Mouse (Mus musculus) adrenal gland, postnatal 36 days (tissue): ENCODE measurements at regions not wholly inside any gene's neighbourhood (a gene's known extent, or its start where the extent isn't known, plus 50 kb on each side); places are given as distances from the start of the nearest gene placed in this dataset.

Experiments
- DNase-seq, 2 experiments: peaks; one replicate each; pipeline ENCODE4 v3.0.0; 2021; ENCODE audit warnings: mixed read lengths in 1 of 2

DNA sequence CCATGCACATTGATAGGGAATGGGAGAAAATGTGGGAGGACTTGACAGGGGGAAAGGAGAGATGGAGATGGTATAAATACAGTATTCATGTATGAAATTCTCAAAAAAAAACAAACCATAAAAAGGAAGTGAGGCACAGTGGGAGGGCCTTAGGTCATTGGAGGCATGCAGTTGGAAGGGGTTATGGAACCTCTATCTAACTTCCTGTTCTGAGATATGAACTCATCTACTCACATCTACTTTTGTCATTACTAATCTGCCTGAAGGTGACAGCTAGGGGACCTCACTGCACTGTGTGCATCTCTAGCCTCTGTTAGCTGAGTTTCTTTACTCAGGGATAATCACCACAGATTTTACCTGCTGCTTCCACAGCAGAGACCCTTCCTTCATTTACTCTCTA, 366.3 kb upstream of the Prickle1 start:
- DNase-seq = no peak

DNA sequence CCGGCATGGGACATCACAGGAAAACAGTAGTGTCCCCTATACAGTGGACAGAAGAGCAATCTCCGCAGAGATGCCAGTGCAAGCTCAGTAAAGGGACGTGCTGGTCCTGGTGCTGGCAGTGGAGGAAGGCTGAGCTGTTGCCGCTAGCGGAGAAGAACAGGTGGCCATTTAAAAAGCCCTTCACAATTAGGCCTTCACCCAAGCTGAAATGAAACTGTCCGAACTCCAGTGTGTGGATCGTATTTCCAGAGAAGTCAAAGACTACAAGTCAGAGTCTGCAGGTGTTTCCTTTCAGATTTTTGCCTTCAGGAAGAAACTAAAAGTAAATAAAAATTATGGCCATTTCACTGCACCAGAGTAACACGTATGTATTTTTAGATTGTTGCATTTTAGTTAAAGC, 364.2 kb upstream of the Prickle1 start:
- DNase-seq = no peak

DNA sequence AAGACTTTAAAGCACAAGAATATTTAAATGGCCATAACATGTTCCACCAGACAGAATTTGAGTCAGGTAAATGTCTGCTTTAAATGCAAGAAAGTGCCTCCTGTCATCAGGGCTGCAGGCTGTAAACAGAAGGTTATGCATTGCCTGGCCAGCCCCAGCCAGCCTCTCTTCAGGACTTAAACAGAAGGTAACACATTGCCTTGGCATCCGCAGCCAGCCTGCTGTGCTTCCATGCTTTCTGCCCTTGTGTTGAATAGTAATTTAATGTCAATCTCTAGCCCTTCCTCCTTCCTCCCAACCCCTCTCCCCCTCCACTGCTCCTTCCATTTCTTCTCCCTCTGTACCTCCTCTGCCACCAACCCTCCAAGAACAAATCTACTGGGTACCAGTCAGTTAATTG, 362.4 kb upstream of the Prickle1 start:
- DNase-seq = no peak

DNA sequence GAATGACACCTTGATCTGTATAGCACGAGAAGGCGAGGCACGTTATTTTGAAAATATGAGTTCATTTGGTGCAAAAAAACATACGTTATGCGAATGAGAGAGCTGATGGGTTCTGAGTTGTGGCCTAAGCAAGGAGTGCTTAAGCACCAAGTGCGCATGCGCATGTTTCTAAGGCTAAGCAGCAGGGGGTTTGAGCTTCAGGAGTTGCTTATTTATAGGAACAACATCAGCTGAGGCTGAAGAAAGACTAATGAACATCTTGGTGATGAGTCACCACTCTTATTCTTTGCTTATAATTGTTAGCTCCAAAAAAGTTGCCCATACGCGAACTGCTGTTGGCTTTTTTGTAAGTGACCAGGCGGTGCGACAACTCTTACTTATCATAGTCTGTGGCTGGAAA, 361.1 kb upstream of the Prickle1 start:
- DNase-seq = no peak

DNA sequence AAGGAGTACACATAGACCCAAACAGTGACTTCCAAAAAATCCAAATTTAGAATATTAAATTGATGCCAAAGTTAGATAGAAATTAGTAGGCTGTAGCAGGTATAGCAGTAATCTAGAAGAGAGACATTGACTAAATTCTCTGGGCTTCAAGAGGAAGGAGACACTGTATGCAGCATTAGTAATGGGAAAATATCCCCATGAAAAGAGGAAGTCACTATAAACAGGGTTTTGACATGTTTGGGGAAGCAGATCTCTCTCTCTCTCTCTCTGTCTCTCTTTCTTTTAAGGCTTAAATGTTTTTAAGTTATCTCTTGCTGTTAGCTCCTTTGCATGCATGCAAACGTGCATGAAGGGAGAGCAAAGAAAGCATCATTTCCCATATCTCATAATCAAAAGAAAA, 357.9 kb upstream of the Prickle1 start:
- DNase-seq = no peak

DNA sequence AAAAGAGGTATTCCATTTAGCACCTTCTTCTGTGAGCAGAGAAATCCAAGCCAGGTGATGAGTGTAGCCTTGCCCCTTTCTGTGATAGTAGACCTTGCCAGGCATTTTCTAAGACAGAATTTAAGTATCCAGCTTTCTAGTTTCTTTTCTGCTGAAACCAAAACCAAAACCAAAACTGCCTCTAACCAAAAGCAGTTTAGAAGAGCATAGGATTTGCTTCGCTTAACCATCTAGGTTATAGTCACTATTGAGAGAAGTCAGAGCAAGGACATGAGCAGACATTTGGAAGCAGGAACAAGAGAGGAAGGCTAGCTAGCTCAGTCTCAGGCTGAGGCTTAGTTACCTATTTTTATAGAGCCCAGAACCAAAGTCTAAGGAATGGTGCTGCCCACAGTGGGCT, 354.8 kb upstream of the Prickle1 start:
- DNase-seq = no peak

DNA sequence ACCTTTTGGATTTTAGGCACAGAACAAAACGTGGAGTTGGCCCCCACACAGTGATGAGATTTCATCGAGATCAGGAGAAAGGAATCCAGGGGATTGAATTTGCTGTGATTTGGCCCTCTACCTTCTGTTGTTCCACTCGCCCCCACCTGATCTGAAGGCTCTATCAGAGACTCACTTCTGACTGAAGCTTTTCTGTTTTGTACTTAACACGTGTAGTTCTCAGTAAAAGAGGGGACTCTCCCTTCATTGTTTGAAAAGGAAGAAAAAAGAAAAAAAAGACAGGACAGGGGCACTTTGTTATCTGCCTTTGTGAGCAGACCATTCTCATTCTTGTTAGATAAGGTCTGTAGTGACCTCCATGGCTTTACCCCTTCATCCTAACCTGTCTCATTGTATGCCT, 353.2 kb upstream of the Prickle1 start:
- DNase-seq = no peak

DNA sequence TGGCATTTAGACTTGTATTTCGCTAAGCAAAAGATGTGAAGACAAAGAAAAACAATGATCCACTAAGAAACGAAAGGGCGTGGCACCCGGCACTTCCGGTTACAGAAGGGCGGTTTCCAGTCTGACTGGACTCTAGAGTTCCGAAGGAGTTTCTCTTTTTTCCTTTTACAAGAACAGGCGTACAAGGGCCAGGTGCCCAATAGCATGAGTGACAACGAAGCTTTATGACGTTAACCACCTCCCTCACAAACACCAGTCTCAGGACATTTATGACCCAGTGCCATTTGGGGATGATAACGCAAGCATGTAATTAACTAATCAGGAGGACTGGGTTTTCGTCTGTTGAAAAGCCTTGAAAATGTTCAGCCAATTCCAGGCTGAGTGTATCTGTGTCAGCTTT, 347.9 kb upstream of the Prickle1 start:
- DNase-seq = no peak

DNA sequence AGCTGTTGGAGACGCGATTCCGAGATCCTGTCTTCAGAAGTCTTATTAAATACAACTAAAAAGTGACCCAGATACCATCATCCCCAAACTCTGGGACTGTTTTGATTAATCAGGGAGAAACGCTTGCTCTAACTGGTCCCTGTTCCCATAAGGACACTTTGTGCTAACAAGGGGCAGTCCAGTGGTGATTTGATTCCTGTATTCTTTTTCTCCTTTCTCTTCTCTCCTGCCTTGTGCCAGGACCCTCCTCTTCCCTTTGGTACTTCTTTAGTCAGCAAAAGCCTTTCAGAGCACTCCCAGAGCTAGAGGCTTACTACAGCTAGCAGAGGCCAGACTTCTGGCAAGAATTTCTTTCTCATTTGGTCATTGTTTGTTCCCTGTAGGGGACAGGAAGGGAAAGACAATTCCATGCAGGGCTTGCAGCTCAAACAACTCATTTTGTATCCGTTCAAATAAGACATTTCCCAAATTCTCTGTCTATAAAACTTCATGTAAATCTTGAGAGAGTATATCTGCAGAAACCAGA, 337.3 kb upstream of the Prickle1 start:
- DNase-seq = no peak

DNA sequence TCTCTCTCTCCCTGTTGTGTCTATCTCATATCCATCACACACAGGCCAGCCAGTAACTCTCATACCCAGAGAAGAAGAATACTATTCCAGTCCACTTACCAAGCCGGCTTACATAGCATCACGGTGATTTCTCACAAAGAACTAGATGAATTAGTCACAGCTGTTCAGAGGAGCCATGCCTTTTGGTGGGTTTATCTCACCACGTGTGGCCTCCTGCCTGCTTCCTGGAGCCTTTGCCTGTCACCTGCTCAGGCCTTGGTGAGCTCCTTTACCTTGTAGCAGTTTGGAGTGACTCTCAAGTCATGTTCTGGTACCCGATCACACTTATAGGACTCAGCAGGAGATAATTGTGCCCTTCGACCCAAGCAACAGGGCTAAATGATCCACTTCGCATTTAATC, 331.2 kb upstream of the Prickle1 start:
- no peak for DNase-seq

DNA sequence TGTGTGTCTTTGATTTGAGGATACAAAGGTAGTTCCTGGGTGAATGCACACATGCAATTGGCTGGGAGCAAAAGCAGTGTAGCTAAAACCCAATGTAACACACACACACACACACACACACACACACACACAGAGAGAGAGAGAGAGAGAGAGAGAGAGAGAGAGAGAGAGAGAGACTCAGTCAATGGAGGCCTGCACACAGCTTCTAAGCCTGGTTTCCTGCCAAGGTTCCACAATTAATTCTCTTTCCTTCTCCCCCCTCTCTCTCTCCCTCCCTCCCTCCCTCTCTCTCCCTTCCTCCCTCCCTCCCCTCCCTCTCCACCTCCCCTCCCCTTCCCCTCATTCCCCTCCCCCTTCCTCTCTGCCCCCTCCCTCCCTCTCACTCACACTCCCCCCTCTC, 330.6 kb upstream of the Prickle1 start:
- no peak for DNase-seq

DNA sequence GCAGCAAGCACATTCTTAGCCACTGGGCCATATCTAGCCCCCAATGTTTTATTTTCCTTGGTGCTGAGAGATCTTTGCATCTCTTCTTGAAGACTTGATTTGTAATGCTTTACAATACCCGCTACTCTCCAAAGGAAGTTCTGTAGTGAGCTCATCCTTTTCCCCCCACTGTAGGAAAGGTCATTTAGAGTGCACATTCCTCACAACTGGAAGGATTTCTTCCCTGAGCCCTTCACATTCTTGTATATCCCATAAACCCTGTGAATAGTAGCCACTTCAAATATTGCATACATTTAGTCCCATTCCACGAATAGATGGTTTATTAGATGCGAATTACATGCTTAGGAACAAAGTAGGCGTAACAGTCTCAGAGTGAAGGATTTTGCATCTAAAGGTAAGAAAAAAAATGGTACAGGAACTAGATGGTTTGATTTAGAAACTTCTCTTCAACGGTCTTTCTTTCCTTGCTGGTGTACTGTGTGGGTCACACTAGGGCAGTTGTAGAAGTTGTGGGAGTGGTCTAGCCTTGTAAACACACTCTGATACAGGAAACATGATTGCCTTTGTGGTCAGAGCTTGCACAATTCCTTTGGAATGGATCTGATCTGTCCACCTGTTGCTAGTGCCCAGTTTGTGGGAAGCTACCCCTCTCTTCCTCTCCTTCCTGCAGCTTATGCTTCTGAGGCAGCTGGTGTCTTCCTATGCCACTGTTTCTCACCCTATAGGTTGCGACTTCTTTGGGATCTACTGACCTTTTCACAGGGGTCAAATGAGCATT, 326.0 kb upstream of the Prickle1 start:
- no peak for DNase-seq

DNA sequence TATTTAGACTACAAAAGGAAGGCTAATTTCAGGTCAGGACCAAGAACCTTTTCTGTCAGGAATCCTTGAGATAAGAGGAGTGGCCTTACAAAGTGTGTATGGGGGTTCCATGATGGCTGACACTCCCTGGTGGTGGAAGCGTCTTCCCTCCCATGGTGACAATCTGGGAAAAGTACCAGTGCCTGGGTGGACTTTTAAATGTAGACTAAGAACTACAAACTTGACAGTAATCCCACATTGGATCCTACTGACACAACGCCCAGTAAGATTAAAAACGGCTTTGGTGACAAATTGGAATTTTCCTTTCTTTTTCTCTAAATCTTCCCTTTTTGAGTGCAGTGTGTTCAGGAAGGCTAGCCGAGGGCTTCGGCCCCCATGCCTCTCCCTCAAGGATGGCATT, 325.3 kb upstream of the Prickle1 start:
- no peak for DNase-seq

DNA sequence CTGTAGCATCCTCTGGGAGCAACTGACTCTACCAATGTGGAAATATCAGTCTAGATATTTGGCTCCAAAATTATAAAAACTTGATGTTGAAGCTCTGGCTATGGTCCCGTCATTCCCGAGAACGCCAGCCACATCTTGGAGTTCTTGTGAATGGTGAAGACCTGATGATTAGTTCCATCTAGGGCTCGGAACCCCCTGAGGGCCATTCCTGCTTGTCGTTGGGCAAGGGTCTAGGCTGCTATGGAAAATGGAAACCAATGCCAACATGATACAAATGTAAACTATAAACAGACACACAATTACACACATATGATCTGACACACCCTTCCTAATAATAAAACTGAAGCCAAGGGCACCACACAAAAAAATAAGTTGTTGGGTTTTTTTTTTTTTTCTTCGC, 323.9 kb upstream of the Prickle1 start:
- no peak for DNase-seq

DNA sequence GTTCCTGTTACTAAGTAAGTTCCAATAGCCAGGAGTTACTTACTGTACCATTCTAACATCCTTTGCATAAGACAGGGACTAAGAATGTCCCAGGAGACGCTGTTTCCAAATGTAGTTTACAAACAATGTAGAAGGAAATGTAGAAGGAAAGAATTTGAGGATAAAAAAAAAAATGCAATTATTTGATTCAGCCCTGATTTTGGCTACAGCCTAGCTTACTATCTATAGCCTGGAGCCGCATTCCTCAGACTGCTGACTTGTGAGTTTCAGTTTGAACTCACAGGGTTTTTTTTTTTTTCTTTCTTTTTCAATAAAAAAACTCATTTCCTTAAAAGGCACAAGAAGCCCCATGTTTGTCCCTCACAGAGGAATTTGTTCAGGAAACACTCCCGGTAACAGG, 321.2 kb upstream of the Prickle1 start:
- no peak for DNase-seq

DNA sequence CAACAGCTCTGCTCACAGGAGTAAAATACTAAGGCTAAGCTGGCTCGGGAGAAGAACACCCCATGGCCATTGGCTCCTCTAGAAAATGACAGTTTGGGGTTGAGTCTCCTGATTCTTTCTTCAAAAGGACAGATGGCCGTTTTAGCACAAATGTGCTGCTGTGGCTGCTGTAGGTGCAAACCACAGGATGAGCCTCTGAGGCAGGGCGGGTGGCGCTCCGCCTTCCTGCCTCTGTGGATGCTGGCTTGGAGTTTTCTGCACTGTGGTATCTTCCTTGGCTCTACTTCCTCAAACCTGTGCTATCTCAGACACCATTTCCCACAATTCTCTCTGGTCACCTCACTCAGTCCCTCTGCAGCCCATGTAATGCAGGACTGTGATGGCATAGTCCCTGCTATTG, 317.8 kb upstream of the Prickle1 start:
- DNase-seq = no peak

DNA sequence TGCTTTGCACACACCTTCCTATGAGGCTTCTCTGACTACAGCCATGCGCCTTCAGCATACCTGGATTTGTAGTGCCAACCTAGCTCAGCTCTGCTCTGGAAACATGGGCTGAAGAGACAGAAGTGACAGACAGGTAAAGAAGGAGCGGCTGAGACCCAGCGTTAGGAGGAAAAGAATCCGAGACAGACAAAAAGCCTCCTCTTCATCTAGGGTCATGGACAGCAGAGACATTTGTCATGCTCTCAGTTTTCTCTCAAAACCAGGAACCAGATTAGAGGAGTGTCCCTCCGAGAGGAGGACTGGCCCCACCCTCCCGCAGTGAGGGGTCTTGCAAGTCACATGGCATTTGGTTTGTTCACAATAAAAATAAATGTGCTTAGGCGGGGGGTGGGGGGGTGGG, 317.4 kb upstream of the Prickle1 start:
- no peak for DNase-seq

DNA sequence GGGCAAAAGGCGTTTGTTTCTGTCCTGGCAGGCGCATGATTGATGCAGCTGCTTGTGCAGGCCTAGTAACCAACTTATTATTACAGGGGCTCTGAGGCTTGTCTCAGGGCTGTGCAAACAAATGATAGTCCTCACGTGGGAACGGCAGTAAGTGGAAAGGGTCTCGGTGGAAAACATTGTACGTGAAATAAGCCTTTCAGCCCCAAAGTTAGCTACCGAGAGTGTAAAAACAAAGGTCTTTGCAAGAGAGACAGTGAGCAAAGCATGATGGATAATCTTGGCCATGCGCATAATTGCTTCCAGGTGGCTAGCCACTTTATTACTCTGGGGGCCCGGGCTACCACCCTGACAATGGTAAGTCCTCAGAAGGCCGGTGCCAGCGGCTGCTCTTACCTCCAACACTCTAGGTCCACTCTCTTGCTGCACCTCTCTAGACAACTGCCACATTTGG, 315.3 kb upstream of the Prickle1 start:
- no peak for DNase-seq

DNA sequence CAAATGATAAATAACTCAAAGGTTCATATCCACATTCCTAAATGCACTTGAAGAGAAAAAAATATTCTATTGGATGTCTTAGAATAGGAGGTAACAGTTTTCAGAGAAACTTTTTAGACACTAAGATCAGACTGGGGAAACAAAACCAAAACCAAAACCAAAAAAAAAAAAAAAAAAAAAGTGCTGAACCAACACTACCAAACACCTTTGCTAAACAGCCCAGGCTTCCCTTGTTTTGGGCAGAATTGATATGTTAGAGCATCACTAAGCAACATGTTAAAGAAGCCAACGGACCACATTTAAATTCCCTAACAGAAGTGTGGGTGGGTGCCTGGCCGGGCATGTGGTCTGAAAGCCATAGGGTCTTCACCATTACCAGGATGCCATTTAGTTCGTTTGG, 314.5 kb upstream of the Prickle1 start:
- DNase-seq = no peak

DNA sequence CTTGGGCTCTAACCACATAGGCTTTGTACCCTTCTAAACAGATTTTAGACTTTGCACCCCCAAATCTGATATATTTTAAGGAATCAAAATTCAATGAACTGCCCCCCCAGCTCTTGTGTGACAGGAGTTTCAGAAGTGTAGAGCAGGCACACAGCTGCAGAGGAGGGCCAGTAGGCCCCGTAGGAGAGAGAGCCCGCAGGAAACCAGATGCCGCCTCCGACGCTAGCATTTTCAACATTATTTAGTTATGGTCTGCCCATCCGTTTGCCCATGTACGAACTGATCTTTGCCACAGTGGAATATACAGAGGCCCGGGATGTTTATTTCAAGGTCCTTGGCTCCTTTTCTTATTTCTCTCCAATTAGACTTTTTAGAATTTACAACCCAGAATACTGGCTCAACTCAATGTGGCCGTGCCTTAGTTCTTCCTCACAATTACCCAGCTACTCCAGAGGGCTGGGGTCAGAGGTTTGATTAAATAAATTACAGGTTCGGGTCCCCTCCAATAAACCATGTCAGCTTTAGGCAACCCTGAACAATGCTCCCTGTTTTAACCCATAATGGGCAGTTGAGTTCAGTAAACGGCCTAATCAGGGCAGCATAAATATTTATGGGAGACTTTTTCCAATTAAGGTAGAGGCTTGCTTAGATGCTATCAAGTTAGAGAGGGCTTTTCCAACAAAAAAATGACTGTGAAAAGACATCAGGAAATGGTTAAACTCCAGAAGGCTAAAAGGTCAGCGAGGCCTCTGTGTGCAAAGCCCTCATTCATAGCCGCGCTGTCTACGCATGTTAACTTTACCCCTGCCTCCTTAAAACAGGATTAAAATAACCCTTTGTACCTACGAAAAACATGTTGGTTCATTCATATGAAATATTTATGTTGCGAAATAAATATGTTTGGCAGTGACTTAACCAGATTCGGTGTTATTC, 308.2 kb upstream of the Prickle1 start:
- DNase-seq = no peak

DNA sequence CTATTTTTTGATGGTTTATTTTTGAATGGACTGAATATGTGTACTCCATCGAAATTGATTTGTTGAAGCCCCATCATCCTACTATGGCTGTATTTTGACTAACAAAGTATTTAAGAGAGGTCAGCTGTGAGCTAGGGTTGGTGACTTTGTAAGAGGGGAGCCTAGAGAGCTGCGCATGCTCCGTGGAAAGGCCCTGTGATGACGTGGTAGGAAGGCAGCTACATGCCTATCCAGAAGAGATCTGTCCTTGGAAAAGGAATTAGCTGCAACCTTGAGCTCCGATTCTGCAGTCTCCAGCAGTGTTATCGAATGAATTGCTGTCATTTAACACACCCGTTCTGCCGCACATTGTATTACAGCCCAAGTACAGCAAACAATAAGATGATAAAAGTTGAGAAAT, 287.1 kb upstream of the Prickle1 start:
- peak; percentile 50 to 69 for DNase-seq

DNA sequence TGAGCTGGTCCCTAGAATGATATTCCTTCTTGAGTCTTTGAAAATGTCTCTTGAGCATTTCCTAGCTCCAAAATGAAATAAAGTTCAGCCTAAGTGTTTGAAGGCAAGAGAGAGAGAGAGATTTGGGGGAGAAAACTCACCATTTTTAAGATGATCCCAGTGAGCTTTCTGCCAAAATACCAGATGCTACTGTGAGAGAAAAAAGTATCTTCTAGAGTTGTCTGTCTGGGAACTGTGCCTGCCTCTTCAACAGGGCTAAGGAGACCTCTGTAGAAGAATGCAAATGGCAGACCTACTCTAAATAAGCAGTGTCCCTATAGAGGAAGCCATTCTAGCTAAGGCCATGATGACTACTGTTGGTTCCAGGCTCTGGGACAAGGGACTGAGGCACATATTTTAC, 285.6 kb upstream of the Prickle1 start:
- DNase-seq = no peak

DNA sequence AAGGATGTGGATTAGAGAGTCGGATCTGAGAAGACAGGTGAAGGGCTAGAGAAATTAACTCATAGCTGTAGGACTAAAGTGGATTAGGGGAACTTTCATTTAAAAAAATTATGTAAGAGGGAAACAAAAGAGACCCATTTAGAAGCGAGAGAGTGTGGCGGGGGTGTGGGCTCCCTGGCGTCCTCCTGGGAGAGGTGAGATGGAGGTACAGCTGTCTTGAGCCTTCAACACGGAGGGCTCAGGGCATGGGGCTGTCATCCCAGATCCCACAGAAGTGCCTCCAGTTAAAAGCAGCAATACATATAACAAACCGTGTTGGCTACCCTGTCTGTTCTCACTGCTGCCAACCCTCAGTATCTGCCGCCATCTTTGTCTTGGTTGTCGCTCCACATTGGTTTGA, 284.6 kb upstream of the Prickle1 start:
- no peak for DNase-seq
